Mouse (Mus musculus) E14TG2a.4 (cell line): ENCODE results near the gene Hrct1.

Experiments used
- H3K27me3 ChIP-seq: 2 replicates; pipeline ENCODE4 v1.6.1; 2014; ENCODE audit warnings: low read length, control low read depth; ENCODE audit not compliant: insufficient read depth
- H3K36me3 ChIP-seq: 2 replicates; pipeline ENCODE4 v1.6.1; 2014; ENCODE audit warnings: low read length, control low read depth; ENCODE audit not compliant: insufficient read depth
- H3K4me1 ChIP-seq: replicated peaks from 2 replicates; pipeline ENCODE4 v1.6.1; 2014; ENCODE audit warnings: low read depth, low read length, control low read depth
- H3K4me3 ChIP-seq: replicated peaks from 2 replicates; pipeline ENCODE4 v1.5.1; 2014; ENCODE audit warnings: mild to moderate bottlenecking, low read length
- H3K9me3 ChIP-seq: 2 replicates; pipeline ENCODE4 v1.6.1; 2014; ENCODE audit warnings: low read length, control low read depth
- CTCF ChIP-seq: conservative IDR thresholded peaks from 2 replicates; pipeline ENCODE4 v1.5.1; 2014; ENCODE audit warnings: low read length
- NANOG ChIP-seq: IDR thresholded peaks from 2 replicates; pipeline ENCODE4 v1.6.1; 2014; ENCODE audit warnings: borderline replicate concordance, low read length, mixed read lengths
- POU5F1 ChIP-seq: IDR thresholded peaks from 2 replicates; pipeline ENCODE4 v1.6.1; 2014; ENCODE audit warnings: low read length, borderline replicate concordance

Gene Hrct1

DNA sequence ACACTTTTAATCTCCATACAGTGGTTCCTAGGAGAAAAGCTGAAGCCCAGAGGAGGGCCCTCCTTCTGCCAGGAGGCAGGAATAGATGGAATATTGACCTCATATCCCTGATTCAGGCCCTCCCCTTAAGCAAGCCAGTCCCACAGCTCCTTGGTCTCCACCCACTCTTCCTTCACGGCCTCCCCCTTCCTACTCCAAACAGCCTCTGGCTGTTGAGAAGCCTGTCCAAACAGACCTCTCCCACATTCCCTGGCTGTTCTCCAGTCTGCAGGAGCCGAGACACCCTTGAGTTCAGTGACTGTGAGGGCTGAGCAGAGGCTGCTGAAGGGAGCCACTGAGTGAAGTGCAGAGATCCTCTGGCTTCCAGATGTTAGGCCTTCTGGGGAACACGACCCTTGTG, at the start of gene Hrct1:
TSS of gene Hrct1 (plus strand) at position 194 of the 400 bp plus-strand sequence.
- Histone ChIP-seq H3K4me1 (peaks cover 37% of the 10 kb centered on the region), H3K27me3 (peaks cover 25% of the 10 kb centered on the region), H3K36me3 (no peaks in the 10 kb centered on the region), H3K9me3 (no peaks in the 10 kb centered on the region), H3K4me3 (no peak within 1 kb of the TSS)
- TF ChIP-seq NANOG (no peak), CTCF (no peak), POU5F1 (no peak)

GRCm38 (mm10) chr4:43678541-43678940, 48.4 kb upstream of the Hrct1 start:
- H3K9me3 ChIP-seq = no peaks in the 10 kb centered on the region
- no peak for TF ChIP-seq POU5F1
- no peak for TF ChIP-seq CTCF
- TF ChIP-seq NANOG = no peak
- 0 out of 2 replicates have a peak, but pooled peaks cover 3% of the 10 kb centered on the region for H3K36me3 ChIP-seq
- H3K27me3 ChIP-seq = no peaks in the 10 kb centered on the region
- peaks cover 28% of the 10 kb centered on the region for H3K4me1 ChIP-seq
- no peak overlapping the region for H3K4me3 ChIP-seq

- Histone ChIP-seq H3K27me3 (no peaks in the 10 kb centered on the region), H3K4me1 (peaks cover 20% of the 10 kb centered on the region)
- TF ChIP-seq POU5F1 = no peak
- no peak for TF ChIP-seq CTCF
- TF ChIP-seq NANOG = no peak
These were observed 47.5 kb upstream of the Hrct1 start for GRCm38 (mm10) chr4:43679416-43680043.

GRCm38 (mm10) chr4:43690021-43690420, 37.0 kb upstream of the Hrct1 start:
- TF ChIP-seq POU5F1 = no peak
- TF ChIP-seq CTCF = no peak
- TF ChIP-seq NANOG = no peak
- Histone ChIP-seq H3K4me3 (no peak overlapping the region), H3K4me1 (peaks cover 15% of the 10 kb centered on the region; the same call in 1 of the 2 replicates), H3K36me3 (no peaks in the 10 kb centered on the region), H3K27me3 (peaks cover 21% of the 10 kb centered on the region; the same call in 1 of the 2 replicates), H3K9me3 (peaks cover 8% of the 10 kb centered on the region)

More at GRCm38 (mm10) chr4:43679416-43680043, 47.5 kb upstream of the Hrct1 start:
- no peaks in the 10 kb centered on the region for H3K9me3 ChIP-seq
- H3K4me3 ChIP-seq = no peak overlapping the region
- 0 out of 2 replicates have a peak, but pooled peaks cover 1% of the 10 kb centered on the region for H3K36me3 ChIP-seq

DNA sequence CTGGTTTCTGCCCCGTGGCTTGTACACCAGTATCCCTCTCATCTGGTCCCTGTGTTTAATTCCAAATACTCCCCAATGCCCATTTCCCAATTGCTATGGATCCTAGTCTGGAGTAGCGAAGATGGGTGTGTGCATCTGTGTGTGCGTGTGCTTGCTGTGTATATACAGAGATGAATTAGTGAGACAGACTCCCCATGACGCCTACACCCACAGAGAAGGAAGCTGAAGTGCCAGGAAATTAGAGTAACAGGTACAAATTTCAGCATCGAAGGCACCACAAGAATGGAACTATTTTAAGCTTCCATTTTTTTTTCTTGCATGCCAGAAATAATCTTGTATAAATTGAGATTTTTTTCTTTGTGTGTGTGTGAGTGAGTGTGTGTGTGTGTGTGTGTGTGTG, 36.0 kb upstream of the Hrct1 start:
- TF ChIP-seq POU5F1 (no peak), NANOG (no peak), CTCF (no peak)
- Histone ChIP-seq H3K36me3 (no peaks in the 10 kb centered on the region), H3K9me3 (peaks cover 8% of the 10 kb centered on the region), H3K27me3 (peaks cover 16% of the 10 kb centered on the region), H3K4me1 (peaks cover 17% of the 10 kb centered on the region), H3K4me3 (no peak overlapping the region)

GRCm38 (mm10) chr4:43693806-43694241, 33.2 kb upstream of the Hrct1 start:
- H3K4me3 ChIP-seq = no peak overlapping the region
- peaks cover 18% of the 10 kb centered on the region for H3K4me1 ChIP-seq
- H3K27me3 ChIP-seq = peaks cover 34% of the 10 kb centered on the region
- no peaks in the 10 kb centered on the region for H3K36me3 ChIP-seq
- TF ChIP-seq NANOG = no peak
- peaks cover 8% of the 10 kb centered on the region for H3K9me3 ChIP-seq

GRCm38 (mm10) chr4:43694439-43695248, 32.3 kb upstream of the Hrct1 start:
- H3K4me1 ChIP-seq = peaks cover 18% of the 10 kb centered on the region
- peaks cover 34% of the 10 kb centered on the region for H3K27me3 ChIP-seq
- TF ChIP-seq CTCF (no peak), NANOG (no peak), POU5F1 (no peak)
- no peak overlapping the region for H3K4me3 ChIP-seq
- peaks cover 8% of the 10 kb centered on the region for H3K9me3 ChIP-seq
- H3K36me3 ChIP-seq = no peaks in the 10 kb centered on the region

DNA sequence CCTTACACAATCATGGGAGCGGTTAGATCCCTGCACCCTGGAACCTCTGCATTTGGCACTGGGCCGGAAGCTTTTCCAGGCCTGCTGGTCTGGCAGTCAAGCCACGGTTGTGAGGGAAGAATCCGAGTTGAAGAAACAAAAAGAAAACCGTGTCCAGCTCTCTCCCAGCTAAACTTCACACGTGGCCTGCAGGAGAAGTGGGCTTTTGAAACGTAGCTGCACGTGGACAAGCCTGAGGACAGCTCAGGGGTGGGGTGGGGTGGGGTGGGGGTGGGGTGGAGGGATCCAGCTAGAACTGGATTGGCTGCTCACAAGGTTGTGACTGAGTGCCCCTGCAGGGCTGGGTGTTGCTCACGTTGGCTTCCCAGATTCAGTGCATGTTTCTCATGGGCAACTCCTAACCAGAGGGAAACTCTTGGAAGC, 31.7 kb upstream of the Hrct1 start:
- H3K27me3 ChIP-seq = peaks cover 32% of the 10 kb centered on the region
- H3K4me3 ChIP-seq = no peak overlapping the region
- no peaks in the 10 kb centered on the region for H3K36me3 ChIP-seq
- H3K4me1 ChIP-seq = peaks cover 18% of the 10 kb centered on the region
- peaks cover 8% of the 10 kb centered on the region for H3K9me3 ChIP-seq
- no peak for TF ChIP-seq POU5F1
- no peak for TF ChIP-seq CTCF
- TF ChIP-seq NANOG = no peak
